Mouse (Mus musculus): ENCODE data around the gene Ubtd2.
A peak's percentile ranks its signal among the peaks of the same experiment; 100 is the strongest.

Ubtd2 gene

DNA sequence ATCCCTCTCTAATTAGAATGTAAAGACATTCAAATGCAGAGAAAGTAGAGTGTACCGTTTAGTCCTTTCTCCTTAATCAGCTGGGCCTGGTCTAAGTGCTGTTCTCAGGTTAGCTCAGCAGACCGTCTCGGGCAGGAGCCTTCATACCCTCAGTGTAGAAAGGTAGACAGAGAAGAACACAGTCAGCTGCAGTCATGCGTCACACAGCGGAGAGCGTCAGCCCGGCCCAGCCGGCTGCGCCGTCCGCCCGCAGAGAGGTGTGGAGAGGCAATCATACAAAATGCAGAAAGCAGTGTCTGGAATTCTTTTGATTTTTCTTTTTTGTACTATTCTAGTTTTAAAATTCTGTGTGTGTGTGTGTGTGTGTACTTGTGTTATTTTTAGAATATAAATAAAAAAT, 90.4 kb downstream of the Ubtd2 start:
- DNase-seq (ENCODE audit: low spot score in 2 of 2): no peak

DNA sequence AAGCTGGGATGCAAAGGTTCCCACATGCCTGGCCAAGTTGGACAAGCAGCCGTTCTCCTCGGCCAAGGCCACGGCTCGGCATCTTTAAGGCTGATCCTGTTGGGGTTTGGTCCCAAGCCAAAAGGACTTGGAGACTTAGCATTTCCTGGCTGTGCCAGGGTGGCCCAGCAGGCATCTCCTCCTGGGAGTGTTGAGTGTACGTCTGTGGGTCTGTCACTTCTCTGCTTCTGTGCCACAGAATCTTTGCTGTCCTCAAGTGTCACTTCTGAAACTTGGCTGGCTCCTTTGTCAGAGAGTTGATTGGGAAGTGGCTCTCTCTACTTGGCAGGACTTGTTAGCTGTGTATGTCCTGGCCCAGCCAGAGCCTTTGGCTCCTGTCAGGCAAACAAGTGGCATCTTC, 91.3 kb downstream of the Ubtd2 start:
- peak; percentile 62 to 67 for DNase-seq (ENCODE audit: low spot score in 2 of 2)

DNA sequence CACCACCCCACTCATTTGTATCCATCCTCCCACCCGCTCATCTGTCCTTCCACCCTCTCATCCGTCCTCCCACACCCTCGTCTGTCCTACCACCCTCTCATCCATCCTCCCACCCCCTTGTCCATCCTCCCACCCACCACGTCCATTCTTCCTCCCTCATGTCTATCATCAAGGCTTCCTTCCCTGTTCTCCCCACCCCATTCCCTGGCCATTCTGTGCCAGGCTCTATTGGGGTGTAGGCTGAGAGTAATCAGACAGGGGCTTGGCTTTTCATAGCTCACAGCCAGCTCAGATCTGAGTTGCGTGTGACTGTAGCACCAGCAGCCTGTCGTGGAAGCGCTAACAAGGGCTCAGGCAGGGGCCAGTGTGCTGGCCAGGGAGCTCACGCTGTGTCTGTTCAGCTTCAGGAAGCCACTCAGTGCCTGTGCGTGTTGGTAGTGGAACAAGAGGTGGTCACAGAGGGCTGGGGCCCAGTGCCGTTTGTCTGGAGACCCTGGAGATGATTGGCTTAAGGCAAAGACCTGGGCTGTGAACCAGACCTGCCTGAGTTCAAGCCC, 92.3 kb downstream of the Ubtd2 start:
- DNase-seq (ENCODE audit: low spot score in 2 of 2): no peak

DNA sequence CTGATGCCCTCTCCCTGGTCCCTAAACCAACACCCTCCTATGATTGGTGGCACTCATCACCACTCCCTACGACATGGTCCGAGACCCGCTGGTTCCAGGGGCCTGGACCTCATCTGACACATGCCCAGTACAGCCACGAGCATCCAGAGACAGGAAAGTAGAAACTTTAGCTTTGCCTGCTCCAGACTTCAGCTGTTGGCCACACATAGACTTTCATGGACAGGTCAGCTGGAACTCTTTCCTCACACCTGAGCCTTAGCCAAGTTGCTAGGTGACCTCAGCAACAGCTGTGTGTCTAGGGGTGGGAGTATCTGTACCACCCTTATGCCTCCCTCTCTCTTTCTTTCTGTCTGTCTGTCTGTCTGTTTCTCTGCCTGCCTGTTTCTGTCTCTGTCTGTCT, 93.1 kb downstream of the Ubtd2 start:
- DNase-seq (ENCODE audit: low spot score in 2 of 2): no peak

DNA sequence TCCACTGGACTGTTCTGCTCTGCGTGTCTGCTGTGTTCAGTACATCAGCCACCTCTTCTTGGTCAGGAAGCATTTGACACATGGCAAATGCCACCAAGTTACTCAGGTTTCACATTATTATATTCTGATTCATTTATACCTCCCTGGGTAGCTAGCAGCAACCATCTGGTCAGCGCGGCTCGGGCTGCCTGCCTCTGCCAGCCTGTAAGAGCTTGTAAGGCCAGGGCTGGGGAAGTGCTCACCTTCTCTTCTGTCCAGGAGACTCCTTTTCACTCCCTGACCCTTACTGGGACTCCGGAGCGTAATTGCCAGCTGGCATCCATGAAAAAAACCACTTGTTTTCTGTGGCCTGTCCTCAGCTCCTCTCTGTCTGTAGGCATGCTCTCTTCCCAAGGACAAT, 94.1 kb downstream of the Ubtd2 start:
- DNase-seq (ENCODE audit: low spot score in 2 of 2): no peak

DNA sequence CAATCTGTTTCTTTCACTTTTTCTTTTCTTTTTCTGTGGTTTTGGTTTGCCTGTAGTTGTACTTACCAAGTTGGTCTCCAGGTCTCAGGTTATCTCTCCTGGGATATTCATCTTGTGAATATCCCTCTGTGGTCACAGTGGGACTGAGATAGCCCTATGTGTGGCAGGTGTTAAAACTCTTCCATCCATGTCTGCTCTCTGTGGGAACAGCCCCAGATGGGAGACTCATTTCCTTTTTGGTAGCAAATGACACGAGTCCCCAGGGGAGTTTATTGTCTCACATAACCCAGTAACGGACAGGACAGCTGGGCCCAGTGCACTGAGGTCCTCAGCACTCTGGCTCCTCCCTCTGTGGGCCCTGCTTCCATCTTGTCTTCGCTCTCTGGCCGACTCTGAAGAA, 94.9 kb downstream of the Ubtd2 start:
- no peak for DNase-seq (ENCODE audit: low spot score in 2 of 2)

DNA sequence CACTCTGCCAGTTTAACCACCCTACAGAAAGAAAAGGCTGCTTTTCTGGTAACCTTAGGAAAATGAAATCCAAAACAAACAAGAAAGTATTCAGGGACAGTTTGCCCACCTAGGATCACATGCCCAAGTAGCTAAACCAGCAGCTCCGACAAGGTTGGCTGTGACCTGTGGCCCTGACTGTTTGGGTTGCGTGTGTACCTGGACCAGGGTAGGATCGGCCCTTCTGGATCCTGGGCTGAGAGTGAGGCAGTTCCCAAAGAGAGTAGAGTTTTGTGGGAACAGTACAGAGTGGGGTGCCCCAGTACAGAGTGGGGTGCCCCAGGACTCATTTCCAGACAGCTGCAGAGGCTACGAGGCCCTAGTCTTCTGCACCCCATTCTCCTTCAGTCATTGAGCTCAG, 95.9 kb downstream of the Ubtd2 start:
- DNase-seq (ENCODE audit: low spot score in 2 of 2): no peak

DNA sequence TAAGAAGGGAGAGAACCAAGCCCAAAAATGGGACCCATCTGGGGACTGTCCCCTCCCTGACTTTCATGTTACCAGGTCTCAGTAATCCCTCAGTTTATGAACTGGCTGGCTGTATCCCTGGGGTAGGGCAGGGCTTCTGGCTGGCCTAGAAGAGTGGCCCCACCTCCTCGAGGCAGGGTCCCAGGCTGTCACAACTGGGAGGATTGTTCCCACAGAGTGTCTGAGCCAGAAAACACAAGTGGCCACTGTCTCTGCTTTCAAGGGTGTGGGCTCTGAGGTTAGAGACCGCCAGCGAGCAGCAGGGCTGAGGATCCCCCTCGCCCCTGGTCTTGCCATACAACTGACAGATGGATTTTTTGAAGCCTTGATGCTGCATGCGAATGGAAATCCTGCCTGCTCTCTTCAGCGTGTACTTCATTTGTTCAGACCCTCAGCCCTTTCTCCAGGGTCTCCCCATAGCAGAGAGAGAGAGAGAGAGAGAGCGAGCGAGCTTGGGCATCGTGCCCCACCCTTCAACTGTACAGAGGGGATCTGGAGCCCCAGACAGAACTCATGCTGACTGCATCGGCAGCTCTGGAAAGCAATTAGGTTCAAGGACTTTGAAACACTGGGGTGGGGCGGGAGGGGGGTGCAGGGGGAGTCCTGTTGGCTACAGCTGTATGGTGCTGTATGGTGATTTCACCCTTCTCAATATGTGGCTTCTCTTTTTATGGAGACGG, 96.6 kb downstream of the Ubtd2 start:
- no peak for DNase-seq (ENCODE audit: low spot score in 2 of 2)

DNA sequence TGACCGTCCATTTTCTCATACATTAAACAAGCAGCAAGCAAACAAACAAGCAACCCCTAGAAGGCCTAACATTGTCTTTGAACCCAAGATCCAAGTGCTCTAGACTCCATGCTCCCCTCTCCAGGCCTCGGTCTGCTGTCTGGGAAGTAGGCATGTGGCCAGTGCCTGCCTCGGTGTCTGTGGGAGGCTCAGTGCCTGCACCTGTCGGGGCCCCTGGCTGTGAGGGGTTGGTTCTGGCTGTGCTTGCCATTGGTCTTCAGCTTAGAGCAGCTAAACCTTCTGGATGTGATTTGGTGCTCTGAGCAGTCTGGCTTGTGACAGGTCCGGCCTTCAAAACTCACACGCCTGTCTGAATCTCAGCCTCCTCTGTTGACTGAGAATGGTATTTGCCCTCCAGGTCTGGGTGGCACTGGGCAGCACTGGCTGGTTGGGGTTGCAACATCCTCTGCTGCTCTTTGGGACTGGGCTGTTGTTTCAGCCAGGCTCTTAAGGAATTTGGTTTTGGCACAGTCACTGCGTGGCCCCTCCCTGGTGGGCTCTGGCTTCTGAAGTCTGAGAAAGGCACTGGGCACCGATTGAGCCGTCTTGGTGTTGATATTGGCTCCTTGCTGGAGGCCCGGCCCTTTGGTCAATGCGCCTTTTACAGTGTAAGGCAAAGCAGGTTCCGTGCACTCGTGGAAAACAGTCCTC, 97.4 kb downstream of the Ubtd2 start:
- no peak for DNase-seq (ENCODE audit: low spot score in 2 of 2)

DNA sequence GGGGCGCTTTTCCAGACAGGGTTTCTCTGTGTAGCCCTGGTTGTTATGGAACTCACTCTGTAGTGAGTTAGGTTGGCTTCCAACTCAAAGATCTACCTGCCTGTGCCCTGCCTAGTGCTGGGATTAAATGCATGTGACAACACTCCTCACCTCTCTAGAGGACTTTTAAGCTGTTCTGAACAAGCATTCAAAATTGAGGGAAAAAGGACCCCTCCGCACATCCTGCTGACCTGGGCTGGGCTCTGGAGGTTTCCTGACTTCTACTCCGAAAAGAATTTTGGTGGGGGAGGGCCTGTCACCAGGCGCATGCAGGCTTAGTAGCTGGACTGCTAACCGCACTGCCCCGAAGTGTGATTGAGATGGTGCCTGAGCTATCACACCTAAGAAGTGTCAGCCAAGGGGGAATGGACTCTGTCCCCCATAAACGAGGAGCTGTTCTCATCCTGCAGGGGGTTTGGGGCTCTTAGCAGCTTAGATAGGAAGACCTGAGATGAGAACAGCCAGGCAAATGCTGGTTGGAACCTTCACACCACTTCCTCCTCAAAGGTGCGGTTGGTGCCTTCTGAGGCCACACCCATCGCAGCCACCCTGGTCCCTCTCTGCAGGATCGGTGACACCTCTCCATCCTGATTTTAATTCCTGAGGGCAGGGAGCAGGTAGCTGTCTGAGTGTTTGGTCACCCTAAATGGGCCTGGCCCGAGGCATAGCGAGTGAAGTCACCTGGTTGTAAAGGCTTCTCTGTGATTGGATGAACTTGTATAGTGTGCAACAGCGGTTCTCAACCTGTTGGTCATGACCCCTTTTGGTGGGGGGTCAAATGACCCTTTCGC, 98.4 kb downstream of the Ubtd2 start:
- DNase-seq (ENCODE audit: low spot score in 2 of 2): no peak

DNA sequence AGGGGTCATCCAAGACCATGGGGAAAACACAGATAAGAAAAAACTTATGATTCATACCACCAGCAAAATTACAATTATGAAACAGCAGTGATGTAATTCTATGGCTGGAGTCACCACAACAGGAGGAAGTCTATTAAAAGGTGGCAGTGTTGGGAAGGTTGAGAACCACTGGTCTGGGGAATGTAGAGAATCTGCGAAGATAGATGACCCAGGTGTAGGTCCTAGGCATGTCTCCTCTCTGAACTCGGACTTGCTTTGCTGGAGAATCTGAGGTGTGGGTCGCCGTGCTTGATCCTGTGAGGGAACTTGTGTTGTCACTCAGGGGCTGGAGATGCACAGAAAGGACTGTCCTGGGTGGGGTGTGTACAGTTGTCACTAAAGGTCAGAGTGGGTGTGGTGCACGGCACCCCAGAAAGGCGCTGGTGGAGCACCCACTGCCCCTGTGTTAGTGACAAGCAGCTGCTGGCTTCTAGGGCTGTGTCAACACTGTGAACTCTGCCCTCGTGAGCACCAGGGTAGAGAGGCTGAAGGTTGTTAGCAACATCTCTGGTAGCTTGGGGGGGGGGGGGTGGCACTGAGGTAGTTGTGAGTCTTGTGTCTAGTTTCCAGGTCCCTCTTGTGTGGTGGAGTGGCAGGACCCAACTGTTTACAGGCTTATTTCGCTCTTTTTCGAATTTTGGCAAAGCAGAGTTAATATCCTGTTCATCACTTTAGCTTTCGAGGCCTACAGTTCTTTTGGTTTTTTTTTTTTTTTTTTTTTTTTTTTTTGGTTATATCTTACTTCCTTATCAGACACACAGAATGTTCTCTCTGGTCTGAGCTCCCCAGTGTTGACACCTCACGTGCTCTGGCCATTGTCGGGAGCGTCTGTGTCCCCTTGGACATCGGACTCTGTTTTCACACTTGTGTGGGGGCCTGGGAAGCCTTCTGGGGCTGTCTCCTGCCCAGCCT, 99.2 kb downstream of the Ubtd2 start:
- DNase-seq (ENCODE audit: low spot score in 2 of 2): no peak

DNA sequence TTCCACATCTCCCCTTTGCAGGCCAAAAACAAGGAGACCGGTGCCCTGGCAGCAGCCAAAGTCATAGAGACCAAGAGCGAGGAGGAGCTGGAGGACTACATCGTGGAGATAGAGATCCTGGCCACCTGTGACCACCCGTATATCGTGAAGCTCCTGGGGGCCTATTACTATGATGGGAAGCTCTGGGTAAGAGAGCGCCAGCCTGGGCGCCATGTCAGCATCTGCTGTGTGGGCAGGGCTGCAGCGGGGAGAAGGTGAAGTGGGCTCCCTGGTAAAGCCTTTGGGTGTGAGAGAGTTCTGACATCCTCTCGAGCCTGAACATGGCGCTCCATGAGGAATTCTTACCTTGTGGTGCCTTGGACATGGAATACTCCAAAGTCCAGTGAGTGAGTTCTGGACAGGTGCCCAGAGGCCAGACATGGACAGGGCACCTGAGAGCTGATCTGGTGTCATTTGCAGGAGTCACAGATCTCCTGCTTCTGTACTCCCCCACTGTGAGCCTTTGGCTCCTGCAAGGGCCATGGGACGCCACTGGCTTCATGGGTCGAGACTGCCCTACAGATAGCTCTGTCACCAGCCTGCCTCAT, 100.0 kb downstream of the Ubtd2 start:
- DNase-seq (ENCODE audit: low spot score in 2 of 2): no peak

DNA sequence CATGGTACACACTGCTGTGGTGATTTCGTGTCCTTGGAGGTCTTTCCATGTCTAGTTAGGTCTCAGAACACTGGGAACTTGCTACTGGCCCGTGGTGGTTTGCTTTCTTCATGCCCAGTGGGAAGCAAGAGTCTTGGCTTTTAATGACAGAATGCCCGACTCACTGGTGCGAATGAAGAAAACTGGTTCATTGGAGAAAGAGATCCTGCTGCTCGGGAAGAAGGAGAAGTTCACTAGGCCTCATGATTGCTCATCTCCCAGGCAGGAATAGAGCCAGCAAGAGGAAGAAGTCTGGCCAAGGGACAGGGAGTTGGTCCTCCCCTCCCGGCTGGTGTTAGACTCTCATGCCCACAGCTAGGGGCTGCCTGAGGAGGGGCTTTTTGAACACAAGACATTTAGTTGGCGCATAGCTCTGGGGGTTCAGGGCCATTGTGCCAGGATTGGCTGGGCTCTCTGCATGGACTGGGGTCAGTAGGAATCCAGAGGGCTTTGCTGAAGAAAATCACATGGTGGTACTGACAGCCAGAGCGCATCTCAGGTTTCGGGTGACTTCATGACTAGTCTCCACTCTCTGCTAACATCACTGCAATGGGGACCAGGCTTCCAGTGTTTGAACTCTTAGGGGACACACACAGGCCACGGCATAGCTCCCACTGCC, 101.3 kb downstream of the Ubtd2 start:
- DNase-seq (ENCODE audit: low spot score in 2 of 2): no peak

DNA sequence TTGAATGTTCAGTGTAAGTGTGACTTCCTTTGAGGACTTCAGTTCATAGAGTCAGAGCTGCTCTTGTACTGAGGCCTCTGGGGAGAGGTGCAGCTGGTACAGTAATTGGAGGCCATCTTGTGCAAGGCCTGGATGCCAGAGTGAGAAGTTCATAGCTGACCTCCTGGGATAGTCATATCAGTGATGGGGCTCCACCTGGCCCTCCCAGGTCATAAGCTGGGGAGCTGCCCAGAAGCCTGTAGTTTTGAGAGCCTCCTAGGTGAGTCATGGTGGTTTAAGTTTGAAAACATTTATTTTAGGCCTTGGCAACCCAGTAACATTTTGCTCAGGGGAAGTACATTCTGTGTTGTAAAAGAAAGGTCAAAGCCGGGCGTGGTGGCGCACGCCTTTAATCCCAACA, 102.9 kb downstream of the Ubtd2 start:
- DNase-seq (ENCODE audit: low spot score in 2 of 2): no peak

DNA sequence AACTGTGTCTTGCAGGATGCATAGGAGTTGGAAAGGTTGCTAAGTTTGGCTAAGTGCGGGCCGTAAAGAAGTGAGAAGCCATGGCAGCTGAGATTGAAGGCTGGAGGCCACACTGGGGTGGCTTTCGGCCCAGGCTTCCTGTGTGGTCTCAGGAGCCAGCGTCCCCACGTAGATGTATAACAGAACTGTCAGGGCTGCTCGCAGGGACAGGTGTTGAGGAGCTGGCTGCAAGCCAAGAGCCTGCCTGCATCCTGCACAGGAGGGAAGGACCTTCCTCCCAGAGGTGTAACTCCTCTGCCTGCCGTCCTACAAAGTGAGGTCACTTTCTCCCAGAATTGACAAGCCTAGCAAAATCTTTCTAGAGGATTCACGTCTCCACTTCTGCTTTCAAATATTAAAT, 103.5 kb downstream of the Ubtd2 start:
- DNase-seq (ENCODE audit: low spot score in 2 of 2): no peak

DNA sequence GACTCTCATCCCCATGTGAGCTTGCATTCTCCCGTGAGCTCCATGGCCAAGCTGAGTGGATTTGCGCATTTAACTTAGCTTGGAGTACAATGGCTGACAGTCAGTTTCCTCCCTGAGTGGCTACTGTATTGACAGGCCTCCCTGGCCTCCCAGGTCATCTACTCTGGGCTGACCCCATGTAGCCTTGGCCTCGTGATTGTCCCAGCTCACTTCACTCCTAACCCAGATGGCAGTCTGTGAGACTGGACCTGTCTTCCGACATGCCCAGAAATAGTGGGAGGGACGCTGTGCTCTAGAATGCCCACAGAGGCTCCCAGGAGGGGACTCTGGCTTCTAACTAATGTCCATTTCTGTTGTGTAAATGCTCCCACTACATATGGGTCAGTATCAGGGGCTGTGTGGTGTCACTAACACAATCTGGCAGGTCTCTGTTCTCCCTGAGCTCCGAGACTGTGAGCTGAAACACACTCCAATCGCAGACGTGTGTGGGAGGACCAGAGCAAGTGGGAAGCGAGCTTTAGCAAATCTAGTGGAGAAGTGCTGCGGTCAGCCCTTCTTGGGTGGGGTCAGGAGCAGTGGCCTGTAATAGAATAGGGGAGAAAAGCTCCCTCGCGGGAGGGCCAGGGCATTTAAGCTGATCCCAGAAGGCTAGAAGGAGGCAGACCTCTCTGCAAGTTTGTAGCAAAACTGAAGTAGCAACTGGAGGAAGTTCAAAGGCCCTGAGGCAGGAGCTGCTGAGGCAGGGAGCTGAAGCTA, 105.0 kb downstream of the Ubtd2 start:
- no peak for DNase-seq (ENCODE audit: low spot score in 2 of 2)

DNA sequence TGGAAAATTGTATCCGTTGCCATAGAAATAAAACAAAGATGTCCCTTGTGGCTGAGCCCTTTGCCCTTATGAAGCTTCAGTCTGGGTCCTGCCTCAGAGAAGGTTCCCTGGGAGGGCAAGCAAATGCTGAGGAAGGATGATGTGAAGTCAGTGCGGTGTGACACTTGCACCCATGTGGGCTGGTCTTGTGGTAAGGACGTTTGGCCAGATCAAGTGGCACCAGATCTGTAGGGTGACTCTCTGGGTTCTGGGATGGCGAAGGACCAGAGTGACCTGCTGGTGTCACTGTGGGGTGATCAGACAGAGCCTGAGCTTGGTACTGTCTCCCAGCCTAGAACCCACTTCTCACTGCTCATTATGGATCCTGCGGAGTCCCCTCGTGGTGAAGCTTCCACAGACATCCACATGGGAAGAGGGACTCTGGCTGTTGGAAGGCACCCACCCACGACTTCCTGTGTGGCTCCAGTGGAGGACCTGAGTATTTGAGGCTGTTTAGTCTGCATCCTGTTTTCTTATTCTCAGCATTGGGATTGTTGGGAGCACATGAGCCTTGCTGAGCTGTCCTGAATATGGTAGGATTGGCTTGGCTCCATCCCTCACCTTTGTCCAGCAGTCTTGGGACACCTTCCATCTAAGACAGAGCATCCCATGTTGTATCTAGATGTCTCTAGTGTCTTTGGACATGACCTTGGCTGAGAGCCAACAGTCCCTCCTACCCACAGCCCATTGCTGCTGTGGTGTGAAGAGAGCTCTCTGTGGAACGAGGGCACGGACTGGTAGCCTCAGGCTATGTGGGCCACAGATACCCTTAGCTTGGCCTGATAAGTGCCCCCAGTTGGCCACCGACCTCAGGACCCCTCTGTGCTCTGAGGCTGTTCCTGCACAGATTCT, 106.5 kb downstream of the Ubtd2 start:
- no peak for DNase-seq (ENCODE audit: low spot score in 2 of 2)

DNA sequence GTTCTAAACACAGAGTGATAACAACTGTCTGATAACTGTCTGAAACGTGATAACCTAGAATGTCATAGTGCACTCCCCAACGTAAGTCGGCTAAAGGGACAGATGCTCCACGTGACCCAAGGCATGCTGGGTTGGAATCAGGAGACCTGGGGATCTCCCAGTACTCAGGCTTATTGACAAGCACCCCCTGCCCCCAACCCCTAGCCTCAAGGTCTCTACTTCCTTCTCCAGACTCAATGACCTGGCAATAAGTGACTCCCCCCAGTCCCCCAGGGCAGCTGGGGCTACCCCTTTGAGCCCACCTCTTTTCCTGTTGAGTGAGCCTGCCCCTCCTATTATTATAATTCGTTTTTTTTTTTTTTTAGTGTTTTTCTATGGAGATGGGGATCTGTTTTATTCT, 107.5 kb downstream of the Ubtd2 start:
- DNase-seq (ENCODE audit: low spot score in 2 of 2): no peak

DNA sequence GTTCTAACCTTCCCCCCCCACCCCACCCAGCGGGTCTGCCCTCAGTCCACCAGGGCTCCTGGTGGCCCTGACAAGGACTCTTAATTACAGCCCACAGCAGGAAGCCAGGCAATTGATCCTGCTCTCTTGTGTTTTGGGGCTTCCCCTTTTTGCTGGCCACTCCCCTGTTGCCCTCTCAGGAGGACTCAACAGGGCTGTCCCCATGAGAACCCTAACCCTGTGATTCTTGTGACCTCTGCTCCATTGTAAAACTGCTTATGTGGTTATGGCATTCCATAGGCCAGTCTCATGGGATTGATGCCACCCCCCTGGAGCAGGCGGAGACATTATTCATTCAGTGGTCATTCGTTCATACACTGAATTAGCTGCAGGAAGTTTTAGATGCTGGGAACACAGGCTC, 108.5 kb downstream of the Ubtd2 start:
- DNase-seq (ENCODE audit: low spot score in 2 of 2): no peak

Data from right cerebral cortex, postnatal 10 days (tissue).